Mouse (Mus musculus): ENCODE data around the gene Tmem239. TPM values are rescaled to one million over a fixed set of nuclear protein-coding genes. Genes with fewer than 3 reads are reported as not detected.

Tmem239 gene
- total RNA-seq, 1 experiment from 2014 or later = not detected

DNA sequence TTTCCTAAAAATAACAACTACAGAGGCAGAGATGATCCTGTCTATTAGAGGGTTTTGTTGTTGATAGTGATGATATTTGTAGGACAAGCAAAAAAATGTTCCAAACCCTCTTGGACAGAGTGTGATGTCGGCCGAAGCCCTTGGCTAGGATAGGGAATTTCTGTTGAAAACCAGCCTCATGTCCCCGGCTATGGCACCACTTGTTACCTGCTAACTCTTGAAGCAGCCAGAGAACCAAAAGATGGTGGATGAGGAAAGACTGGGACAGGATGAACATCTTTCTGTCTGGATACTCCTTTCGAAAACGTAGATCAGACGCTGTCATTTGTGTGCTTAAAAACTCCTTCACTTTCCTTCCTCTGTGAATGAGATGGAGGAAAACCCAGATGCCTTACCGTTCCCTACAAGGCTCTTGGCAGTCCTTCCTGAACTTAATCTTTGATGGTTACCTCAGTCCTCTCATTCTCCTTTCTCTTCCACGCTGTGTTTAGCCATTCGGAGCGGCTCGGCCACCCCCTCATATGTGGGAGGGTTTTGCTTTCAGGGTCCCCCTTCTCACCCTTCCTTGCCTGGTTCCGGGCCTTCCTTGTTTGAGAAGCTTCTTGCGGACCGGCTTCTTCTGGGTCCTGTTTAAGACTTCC lies 44.9 kb downstream of the Tmem239 start:
- no peak for DNase-seq

DNA sequence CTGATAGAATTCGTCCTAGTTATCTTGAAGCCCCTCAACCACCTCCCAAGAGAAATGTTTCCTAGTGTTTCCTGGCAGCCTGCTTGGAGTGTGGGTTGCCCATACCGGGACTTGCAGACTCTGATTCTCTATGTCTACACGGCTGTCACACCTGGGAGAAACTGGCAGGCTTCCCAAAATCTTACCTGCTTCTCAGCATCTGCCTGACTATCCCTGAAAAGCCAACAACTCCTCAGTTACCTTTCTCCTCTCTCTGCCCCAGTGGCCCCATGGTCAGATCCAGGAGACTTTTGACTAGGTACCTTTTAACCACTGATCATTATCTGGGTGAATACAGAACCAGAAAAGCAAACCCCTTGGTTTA lies 45.4 kb downstream of the Tmem239 start:
- no peak for DNase-seq

DNA sequence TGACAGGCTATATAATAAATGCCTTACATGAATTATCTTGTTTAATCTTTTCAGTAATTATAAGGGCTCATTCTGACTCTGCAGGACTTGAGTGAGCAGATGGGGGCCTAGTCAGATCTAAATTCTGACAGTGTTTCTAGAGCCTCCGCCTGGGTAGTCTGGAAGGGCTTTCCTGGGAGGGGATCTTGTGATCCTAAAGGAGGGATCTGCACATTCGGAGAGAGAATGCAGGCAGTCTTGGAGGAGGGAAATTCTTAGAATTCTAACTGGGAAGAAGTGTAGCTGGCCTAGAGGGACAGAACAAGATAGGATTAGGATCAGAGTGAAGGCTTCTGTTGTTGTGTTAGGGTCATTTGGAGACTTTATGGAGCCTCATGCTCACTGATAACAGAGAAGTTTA lies 46.0 kb downstream of the Tmem239 start:
- no peak for DNase-seq

DNA sequence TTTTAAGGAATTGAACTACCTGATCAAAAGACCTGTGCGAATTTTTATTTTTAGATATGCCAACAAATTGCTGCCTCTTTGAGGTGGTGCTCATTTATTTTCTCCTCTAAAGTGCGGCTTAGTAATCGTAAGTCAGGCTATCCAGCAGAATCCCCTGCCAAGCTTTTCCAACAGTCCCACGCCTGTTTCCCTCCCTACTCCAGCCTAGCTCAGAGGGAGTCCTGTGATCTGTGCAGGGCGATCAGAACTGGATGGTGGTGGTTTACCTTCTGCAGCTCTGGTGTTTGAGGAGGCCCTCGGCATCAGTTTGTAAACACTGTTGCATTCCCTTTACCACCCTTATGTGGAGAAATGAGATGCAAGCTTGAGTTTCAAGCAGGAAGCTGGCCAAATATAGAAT lies 47.1 kb downstream of the Tmem239 start:
- no peak for DNase-seq

DNA sequence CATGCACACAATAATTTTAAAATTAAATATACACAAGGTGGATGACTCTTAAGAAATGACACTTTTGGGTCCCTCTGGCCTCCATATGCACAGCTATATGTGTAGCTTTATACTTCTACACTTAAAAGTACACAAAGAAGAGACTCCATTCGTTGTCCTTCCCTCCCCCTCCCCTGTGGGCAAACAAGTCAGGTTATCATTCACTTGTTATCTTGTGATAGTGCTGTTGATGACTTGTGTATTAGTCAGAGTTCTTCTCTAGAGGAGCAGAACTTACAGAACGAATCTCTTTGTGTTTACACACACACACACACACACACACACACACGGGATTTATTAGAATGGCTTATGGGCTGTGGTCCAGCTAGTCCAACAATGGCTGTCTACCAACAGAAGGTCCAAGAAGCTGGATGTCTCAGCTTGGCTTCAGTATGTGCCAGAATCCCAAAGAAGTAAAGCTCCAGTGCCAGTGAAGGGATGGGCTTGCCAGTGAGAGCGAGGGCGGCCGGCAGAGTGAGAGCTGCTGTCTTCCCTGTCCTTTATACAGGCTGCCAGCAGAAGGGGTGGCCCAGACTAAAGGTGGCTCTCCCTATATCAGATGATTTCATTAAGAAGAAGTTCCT lies 48.6 kb downstream of the Tmem239 start:
- peak; percentile 20 for DNase-seq

Other genes starting within 250 kb of the Tmem239 start
- 182 and 196 TPM in 2 replicates for gene Snrpb, start 227.1 kb upstream of the Tmem239 start, total RNA-seq (2021)
- gene Tmc2, start 211.3 kb upstream of the Tmem239 start, total RNA-seq (2021) = not detected in 2 replicates
- 115 and 124 TPM in 2 replicates for gene Nop56, start 132.0 kb upstream of the Tmem239 start, total RNA-seq (2021)
- gene Idh3b, start 121.9 kb upstream of the Tmem239 start, total RNA-seq (2021) = 729 and 784 TPM in 2 replicates
- gene Ebf4, start 111.3 kb upstream of the Tmem239 start, total RNA-seq (2021) = 3.6 and 4.2 TPM in 2 replicates
- 10.2 and 12.2 TPM in 2 replicates for gene Cpxm1, start 8.9 kb upstream of the Tmem239 start, total RNA-seq (2021)
- not detected in 2 replicates for gene Gm28372, start 1.2 kb upstream of the Tmem239 start, total RNA-seq (2021)
- gene 1700020A23Rik, start 1.2 kb upstream of the Tmem239 start, total RNA-seq (2021) = not detected in 2 replicates
- gene Vps16, start 17.9 kb downstream of the Tmem239 start, total RNA-seq (2021) = 51.3 and 54.4 TPM in 2 replicates
- 13.6 TPM in 2 replicates for gene Pced1a, start 18.2 kb downstream of the Tmem239 start, total RNA-seq (2021)
- gene Ptpra, start 43.8 kb downstream of the Tmem239 start, total RNA-seq (2021) = 100 and 101 TPM in 2 replicates
- 54.5 and 63.2 TPM in 2 replicates for gene Mrps26, start 157.3 kb downstream of the Tmem239 start, total RNA-seq (2021)
- gene Oxt, start 169.7 kb downstream of the Tmem239 start, total RNA-seq (2021) = not detected in 2 replicates
- gene Avp, start 176.1 kb downstream of the Tmem239 start, total RNA-seq (2021) = not detected in 2 replicates
- 13.4 and 14.0 TPM in 2 replicates for gene Fastkd5, start 223.5 kb downstream of the Tmem239 start, total RNA-seq (2021)
- 5.1 and 5.6 TPM in 2 replicates for gene Ubox5, start 223.6 kb downstream of the Tmem239 start, total RNA-seq (2021)
- gene Lzts3, start 236.3 kb downstream of the Tmem239 start, total RNA-seq (2021) = 9.5 and 11.1 TPM in 2 replicates